Mouse (Mus musculus): ENCODE measurements at regions not wholly inside any gene's neighbourhood (a gene's known extent, or its start where the extent isn't known, plus 50 kb on each side); places are given as distances from the start of the nearest gene placed in this dataset.

DNA sequence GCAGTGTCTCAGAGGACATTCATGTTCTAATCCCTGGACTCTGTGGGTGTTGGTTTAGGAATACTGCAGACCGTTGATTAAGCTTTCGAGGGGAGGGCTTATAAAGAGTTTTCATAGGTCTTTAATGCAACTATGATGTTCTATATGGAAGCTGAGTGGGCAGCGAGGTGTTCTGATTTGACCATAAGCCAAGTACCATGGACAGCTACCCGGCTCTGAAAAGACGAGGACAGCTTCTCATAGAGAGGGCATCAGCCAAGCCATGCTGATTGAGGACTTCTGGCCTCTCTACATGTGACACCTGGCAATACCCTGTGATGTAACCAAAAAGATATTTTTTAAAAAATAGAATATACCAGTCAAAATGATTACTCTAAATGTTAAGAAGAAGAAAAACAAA lies 261.6 kb downstream of the Agtpbp1 start:
- TF ChIP-seq CTCF (IDR thresholded peaks at IDR 0.05; ENCODE audit: low read depth), result no peak
- TF ChIP-seq EP300 (optimal IDR thresholded peaks at IDR 0.05), result no peak

Measured in stomach, postnatal 0 days (tissue).